Mouse (Mus musculus) kidney, adult 2 months (tissue): ENCODE data around the gene Lrrn1.

Experiments
- CTCF ChIP-seq: fragments of 200-500 bp; conservative IDR thresholded peaks from 2 replicates; pipeline ENCODE4 v1.5.1; 2011; ENCODE audit warnings: low read depth, mild to moderate bottlenecking, control low read depth, low read length, moderate library complexity, mixed read lengths; ENCODE audit not compliant: insufficient read depth, insufficient read length
- POLR2A ChIP-seq: fragments of 200-500 bp; IDR thresholded peaks from one replicate; pipeline ENCODE4 v1.6.1; 2011; ENCODE audit warnings: low read depth, low read length, control low read depth

- TF ChIP-seq CTCF, result no peak
- no peak for TF ChIP-seq POLR2A
These were observed 75.6 kb downstream of the Lrrn1 start for GRCm38 (mm10) chr6:107605151-107605550.
